Mouse (Mus musculus): ENCODE measurements around the gene Slc34a3.

The Slc34a3 gene

DNA sequence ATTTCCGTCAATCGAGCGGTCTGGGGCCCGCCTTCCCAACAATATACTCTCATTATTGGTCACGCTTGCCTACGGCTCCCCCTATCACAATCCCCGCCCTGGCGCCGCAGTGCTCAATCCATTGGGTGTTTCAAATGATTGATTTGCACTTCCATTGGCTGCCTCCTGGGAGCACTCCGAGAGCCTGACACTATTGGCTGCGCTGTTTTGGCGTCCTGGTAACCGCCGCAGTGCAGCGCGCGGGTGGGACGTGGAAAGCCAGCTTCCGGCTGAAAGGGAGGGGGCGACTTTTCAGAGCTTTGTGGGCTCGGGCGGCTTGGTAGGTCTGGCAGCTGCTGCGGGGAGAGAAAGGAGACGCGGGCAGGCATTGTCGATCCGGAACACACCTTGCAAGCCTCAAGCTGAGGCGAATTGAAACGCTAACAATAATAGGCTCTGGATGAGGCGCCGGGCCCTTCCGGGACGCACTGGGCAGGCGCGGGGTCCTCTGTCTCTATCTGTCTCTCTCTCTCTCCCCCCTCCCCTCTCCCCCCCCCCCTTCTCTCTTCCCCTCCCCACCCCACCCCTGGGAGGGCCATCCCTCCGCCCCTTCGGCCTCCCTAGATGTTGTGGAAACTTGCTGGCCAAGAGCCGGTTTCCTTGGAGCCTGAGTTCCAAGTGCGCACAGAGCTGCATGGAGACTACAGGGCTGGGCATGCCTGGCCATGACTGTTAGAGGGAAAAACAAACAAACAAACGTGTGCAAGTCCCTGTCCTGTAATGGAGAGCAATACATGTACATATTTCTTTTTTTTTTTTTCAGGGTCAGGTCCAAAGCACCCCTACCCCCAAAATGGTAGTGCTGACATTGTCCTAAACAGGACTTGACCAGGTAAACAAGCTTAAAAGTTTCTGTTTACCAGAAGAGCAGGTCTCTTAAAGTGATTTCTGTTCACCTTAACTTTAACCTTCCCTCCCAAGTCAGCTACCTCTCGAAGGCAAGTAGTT, 9.1 kb downstream of the Slc34a3 start:
- DNase-seq = peak; percentile 100

DNA sequence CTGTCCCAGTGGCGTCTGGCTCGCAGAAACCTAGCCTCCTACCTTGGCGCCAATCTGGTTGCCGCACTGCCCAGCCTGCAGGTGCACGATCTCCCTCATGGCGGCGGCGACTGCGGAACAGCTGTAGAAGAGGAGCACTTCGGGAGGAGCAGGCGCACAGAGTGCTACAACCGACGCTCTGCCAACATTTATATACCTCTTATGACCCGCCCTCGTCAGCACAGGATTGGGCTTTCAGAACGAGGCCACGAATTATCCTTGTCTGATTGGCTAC, 9.7 kb downstream of the Slc34a3 start, which contains the start of gene Tubb4b:
TSS of gene Tubb4b (minus strand) at position 211 of the 274 bp plus-strand sequence.
- no peak for DNase-seq

GRCm38 (mm10) chr2:25223681-25224491, 10.3 kb downstream of the Slc34a3 start:
- DNase-seq = peak; percentile 91

- DNase-seq = no peak
Measured at GRCm38 (mm10) chr2:25221331-25221772, 12.8 kb downstream of the Slc34a3 start.

DNA sequence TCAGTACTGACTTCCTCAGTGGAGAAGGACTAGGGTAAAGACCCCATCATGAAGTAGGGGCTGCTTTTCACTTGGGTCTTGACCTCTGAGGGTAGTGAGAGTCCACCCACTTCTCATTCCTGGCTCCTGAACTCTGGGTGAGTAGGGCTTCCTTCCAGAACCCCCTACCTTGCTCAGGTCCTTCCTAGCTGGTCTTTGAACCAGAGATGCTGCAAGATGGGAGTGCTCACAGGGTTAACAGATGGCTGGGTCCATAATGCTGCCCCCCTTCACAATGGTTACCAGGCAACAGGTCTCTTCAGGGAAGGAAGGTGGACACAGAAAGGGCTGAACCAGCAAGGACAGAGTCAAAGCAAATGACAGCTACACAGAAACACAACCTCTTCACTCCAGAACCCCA, 15.7 kb downstream of the Slc34a3 start, which contains the start of gene Fam166a:
TSS of gene Fam166a (plus strand) at position 301 of the 400 bp plus-strand sequence.
- no peak for DNase-seq

GRCm38 (mm10) chr2:25217666-25218065, 16.5 kb downstream of the Slc34a3 start:
- no peak for DNase-seq

DNA sequence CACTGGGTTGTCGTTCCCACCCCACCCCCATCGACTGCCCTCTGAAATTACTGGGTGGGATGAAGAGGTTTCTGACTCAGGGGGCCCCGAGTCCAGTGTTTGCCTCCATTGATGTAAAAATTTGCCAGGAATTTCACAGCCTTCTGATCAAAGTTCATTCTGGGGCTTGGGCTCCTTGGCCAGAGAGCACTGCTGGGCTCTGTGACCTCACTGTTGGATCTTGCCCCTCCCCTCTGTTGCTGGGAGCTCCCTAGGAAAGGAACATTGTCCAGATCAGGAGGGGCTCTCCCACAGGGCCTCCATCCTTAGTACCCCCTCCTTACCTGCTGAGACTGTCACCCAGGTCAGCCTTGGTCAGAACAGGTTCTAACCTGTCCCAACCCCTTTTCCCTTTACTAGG, 19.7 kb downstream of the Slc34a3 start, which contains the start of gene Stpg3:
TSS of gene Stpg3 (minus strand) at position 194 of the 400 bp plus-strand sequence.
- DNase-seq = no peak

DNA sequence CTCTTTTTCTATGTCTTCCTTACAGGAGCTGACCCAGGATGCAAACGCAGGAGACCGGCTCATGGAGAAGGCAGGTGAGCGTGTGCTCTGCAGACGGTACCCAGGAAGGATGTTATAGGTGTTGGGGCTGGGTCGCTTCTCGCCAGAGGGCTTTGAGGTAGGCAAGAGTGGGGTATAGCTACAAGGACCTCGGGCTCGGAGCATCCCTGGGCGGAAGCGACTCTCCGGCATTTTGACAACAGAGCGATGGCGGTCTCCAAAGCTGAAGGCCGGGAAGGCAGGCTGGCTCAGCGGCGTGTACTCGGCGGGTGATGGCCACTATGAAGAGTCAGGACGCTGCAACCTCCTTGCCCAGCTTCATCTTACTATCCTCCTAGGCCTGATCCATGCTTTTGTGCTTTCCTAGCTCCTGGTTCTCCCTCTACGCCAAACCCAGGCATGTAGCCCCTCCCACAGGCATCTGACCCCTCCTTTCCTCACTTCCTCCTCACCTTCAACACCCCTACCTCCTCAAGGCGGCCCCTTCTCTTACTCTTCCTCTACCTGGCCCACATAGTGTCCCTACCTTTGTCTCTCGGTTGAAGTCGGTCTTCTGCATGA, 20.8 kb downstream of the Slc34a3 start:
- no peak for DNase-seq

- DNase-seq = peak; percentile 95
Measured at GRCm38 (mm10) chr2:25211121-25211670, 23.0 kb downstream of the Slc34a3 start, which contains the start of gene Nelfb. Gene Nelfb (minus strand): TSS chr2:25211489.

GRCm38 (mm10) chr2:25210686-25211085, 23.5 kb downstream of the Slc34a3 start:
- no peak for DNase-seq

DNA sequence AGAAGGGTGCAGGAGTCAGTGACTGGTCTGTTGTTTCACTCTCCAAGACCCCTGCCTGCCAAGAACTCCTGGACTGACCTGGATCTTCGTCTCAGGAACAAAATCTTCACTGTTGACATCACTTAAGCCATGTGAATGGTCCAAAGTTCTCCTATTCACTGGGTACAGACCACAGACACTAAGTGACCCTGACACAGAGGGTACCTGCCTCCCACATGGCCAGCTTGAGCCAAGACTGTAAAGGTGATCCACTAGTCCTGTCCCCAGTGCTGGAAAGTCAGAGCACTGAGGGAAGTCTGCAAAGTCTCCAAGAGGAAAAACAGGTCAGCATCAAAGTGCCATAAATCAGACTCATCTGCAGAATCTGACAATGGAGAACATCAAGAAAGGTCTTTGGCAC, 26.6 kb downstream of the Slc34a3 start:
- no peak for DNase-seq

- DNase-seq = peak; percentile 25
Measured at GRCm38 (mm10) chr2:25203631-25204214, 30.4 kb downstream of the Slc34a3 start.

DNA sequence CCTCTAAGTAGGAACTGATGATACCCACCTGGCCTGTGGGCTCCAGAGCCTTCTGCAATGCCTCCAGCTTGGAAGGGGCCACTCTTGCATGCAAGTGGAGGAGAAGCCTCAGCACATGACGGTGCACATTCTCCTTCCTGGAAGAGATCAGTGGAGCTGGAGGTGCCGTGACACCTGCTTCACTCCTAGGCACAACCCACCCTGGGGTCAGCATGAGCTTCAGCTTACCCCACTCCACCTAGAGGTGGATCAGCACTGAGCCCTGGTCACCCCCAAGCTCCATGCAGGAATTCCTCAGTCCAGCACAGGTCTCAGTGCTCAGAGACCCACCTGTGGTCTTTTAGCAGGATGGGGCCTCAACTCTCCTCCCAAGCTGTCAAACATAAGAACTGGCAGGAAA, 33.5 kb downstream of the Slc34a3 start:
- DNase-seq = no peak

DNA sequence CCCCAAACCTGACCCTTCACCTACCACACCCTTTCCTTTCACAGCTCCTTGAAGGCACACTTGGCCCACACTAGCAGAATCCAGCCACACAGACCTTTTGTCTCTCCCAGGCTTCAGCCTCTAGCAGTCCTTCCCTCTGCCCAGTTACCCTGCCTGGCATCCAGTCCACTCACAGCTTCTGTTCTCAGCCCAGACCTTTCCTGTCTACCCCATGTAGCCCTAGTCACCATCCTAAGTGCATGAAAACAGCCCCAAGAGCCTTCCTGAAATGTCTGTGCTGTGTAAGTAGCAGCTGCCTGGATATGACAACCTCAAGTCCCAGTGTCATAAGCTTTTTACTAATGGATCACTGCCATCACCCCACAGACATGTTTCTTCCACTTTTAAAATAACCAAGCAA, 36.2 kb downstream of the Slc34a3 start:
- DNase-seq = no peak

GRCm38 (mm10) chr2:25197191-25197590, 37.0 kb downstream of the Slc34a3 start:
- DNase-seq = peak; percentile 70

DNA sequence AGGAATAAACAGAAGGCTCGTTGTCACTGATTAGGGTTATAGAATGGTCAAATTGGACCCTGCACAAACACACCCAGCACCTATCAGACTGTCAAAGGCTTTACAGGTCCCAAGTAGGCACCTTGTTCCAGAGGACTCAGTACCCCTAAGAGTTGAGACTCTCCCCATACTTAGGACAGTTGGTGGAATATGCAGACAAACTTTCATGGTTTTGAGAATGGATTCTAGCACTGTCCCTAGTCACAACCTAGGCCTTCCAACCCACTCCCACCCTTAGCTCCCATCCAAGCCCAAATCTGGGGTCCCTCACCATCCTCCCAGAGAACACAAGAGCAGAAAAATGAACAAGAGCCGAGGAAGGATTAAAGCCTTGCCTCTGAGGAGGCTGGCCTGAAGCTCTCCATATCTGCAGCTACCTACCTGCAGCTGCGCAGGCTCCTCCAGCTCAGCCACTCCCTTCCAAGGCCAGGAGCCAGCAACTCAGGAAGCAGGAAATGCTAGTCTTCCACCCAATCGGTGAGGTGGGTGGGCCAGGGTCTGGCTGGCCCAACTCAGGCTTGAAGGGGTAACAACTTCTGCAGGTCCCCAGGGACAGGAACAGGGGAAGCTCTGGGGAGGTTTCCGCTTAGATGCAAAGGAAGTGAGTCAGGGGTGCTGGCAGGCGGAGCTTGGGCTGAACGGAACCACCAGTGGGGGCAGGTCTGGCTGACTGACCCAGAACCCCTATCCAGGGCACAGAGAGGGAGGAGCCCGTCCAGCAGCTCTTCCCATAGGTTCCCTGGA, 37.8 kb downstream of the Slc34a3 start, which contains the start of gene Tor4a:
TSS of gene Tor4a (minus strand) at position 715 of the 783 bp plus-strand sequence.
- DNase-seq = peak; percentile 92

GRCm38 (mm10) chr2:25195211-25196156, 38.7 kb downstream of the Slc34a3 start:
- DNase-seq = peak; percentile 92

DNA sequence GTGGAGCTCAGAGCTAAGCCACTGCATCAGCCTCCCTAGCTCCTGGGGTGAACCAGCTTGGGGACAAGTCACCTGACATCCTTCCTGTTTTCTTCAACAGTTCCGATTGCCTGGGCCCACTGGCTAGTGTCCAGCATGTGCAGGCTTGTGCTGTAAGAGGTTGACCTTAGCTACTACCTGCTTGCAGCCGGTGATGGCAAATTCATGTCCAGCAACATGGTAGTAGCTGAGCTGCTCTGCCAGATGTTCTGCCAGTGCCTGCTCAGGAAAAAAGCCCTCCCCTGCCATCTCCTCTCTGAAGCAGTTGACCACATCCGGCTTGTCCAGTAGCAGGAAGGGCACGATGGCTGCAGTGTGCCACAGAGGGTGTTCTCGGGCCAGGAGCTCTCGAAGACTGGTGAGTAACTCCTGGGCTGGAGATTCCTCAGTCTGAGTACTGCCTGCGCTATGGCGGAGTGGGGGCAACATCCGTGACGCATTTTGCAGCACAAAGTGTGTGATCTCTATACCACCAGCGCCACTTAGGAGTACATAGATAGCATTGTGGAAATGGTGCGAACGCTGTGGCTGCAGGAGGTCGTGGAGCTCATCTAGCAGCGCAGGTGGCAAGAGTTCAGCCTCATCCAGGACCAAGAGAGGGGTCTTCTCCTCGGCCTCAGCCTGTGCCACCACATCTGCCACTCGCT, 39.5 kb downstream of the Slc34a3 start:
- no peak for DNase-seq

DNA sequence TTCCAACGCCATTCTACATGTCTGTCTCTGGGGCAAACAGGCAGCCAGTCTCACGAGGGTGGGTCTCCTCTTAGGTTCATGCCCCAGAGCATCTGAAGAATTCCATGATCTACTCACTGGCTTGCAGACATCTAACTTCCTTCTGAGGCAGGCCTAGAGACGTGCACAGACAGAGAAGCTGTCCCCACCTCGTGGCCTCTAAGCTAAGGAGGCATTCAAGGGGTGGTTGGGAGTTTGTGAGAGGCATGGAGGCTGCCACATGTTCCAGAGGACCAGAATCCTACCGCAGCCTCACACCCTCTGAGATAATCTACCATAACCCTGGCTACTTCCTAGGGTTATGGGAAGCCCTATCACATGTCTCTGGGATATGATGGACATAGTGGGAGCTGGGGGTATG, 40.2 kb downstream of the Slc34a3 start:
- no peak for DNase-seq
